Mouse (Mus musculus): Measurements from ENCODE around the gene Olfr9. TPM values are rescaled to one million over a fixed set of nuclear protein-coding genes. Genes with fewer than 3 reads are reported as not detected.
"Not testable (repeated sequence)": the region's sequence is repeated elsewhere in the genome, so short reads cannot be mapped to it uniquely, and the experiment has no call there.

Gene Olfr9
- total RNA-seq (2021), result not detected

DNA sequence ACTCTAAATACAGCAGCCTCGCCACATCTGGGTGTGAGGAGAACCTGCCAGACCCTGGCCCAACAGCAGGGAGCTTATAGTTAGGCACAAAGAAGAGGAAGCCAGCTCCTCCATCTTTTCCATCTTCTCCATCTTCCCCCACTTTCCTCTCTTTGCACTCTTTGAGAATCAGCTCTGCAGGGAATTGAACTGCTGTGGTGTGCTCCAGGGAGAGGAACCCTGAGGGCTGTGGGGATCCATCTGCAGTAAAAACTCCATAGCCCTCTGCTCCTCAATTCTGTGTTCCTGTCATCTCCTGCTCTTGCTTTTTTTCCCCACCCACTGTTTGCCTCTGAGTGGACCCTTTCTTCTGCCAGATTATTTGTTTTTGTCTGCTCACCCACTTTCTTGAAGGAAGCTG is at the start of gene Olfr9:
TSS of gene Olfr9 (plus strand) at position 301 of the 400 bp plus-strand sequence.
- intact Hi-C loops (cut with DNase I), result not testable (repeated sequence)

DNA sequence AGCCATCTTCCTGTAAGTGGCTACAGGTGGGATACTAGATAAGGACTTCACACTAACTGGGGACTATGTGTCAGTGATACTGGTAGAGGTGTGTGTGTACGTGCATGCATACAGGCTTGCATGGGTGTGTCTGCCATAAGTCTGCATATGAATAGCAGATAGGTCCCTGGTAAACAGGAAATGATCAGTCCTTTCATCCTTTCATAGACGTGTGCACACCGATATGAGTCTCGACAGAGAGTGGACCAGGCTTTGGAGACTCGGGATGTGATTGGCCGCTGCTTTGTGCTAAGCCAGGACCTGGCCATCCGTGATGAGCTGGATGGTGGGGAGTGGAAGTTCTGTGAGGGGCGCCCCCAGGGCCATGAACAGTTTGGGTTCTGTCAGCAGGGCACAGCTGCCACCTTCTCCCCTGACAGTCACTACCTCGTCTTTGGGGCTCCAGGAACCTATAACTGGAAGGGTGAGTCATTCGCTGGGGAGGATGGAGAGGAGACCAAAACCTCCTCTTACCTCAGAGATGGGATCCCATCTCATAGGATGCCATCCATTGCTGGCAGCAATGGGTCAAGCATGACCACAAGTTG is 48.7 kb upstream of the Olfr9 start:
- no peak for DNase-seq
- intact Hi-C loops (cut with DNase I), result no loop called here

More for the DNA sequence above, at the start of gene Olfr9:
- not testable (repeated sequence) for DNase-seq

DNA sequence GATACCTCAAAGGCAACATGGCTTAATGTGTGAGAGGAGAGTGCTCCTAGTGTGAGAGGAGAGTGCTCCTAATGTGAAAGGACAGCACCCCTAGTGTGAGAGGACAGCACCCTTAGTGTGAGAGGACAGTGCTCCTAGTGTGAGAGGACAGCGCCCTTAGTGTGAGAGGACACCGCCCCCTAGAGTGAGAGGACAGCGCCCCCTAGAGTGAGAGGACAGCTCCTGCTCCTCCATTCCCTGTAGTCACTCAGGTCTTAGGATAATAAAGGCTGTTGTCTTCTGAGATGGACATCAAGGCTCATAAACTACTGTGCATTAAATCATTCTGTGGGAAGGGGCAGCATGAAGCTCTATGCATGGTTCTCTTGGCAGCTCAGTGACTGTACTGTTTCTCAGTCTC is 43.6 kb upstream of the Olfr9 start:
- intact Hi-C loops (cut with DNase I), result loop anchor here (2.0 kb wide), 1 partner anchor 33 kb away; no protein-coding TSS in a partner anchor
- peak; percentile 59 to 65 for DNase-seq

DNA sequence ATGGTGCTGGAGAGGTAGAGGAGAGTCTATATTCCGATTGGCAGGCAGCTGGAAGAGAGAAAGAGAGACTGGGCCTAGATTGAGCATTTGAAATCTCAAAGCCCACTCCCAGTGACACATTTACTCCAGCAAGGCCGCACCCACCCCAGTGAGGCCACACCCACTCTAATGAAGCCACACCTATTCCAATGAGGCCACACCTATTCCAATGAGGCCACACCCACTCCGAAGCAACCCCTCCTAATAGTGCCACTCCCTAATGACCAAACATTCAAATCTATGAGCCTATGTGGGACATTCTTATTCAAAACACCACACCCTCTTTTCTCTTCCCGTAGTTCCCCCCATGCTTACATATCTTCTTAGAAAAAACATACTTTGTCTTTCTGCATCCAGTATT is 41.7 kb upstream of the Olfr9 start:
- DNase-seq, result no peak
- intact Hi-C loops (cut with DNase I), result no loop called here

DNA sequence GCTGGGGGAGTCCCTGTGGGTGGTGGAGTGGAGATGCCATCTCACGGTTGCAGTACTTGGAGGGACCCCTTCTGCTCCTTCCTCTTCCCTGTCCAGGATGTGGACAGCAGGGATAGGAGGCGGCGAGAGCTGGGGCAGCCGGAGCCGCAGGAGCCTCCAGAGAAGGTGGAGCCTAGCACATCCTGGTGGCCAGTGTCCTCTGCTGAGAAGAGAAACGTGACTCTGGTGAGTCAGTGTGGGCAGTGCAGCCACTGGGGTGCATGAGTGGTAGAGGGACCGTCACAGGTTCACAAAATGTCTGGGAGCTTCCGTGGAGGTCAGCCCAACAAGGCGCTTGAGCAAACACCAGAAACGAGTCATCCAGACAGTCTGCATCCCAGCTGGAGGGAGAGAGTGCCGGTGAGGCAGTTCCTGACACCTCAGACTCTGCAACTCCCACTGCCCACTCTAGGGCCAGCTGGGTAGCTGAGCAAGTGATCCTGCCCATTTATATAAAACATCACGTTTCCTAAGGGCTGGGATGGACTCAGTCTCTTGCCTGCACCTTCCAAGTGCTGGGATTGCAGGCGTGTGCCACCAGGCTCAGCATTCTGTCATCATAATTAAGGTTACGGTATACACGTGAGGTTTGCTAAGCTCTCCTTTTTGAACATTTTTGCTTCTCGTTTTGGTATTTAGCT is 38.9 kb upstream of the Olfr9 start:
- intact Hi-C loops (cut with DNase I), result no loop called here
- no peak for DNase-seq

DNA sequence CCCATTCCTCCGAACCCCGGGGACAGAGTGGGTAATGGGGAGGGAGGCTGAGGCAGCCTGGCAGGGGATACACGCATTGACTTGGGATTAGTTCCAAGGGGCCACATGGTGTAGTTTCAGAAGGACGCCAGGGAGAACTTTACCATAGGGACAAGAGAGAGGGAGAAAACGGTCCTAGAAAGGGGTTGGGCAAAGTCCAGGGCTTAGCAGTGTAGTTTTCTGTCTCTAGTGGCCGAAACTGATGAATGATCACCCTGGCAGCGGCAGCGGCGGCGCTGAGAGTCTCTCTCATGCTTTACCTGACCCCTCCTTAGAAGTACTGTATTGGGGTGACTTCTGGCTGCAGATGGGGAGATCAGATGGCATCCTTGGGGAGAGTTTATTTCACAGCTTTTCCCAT is 30.9 kb upstream of the Olfr9 start:
- intact Hi-C loops (cut with DNase I), result no loop called here
- no peak for DNase-seq

DNA sequence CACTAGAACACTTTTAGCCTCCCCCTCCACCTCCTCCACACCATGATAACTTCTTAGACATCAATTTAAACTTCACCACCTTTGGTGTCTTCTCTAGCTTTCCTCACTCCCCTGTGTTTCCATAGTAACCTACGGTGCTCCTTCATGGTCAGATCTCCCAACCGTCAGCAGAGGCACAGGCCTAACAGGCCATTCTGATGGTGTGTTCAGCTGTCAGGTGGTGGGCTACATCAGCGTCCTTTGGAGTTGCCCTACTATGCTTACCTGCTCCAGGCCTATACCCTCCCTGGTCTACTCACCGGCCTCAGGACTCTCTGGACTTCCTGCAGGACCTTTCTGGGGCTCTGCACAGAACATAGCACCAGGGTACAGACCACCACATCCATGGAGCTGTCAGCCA is 29.1 kb upstream of the Olfr9 start:
- intact Hi-C loops (cut with DNase I), result no loop called here
- no peak for DNase-seq

DNA sequence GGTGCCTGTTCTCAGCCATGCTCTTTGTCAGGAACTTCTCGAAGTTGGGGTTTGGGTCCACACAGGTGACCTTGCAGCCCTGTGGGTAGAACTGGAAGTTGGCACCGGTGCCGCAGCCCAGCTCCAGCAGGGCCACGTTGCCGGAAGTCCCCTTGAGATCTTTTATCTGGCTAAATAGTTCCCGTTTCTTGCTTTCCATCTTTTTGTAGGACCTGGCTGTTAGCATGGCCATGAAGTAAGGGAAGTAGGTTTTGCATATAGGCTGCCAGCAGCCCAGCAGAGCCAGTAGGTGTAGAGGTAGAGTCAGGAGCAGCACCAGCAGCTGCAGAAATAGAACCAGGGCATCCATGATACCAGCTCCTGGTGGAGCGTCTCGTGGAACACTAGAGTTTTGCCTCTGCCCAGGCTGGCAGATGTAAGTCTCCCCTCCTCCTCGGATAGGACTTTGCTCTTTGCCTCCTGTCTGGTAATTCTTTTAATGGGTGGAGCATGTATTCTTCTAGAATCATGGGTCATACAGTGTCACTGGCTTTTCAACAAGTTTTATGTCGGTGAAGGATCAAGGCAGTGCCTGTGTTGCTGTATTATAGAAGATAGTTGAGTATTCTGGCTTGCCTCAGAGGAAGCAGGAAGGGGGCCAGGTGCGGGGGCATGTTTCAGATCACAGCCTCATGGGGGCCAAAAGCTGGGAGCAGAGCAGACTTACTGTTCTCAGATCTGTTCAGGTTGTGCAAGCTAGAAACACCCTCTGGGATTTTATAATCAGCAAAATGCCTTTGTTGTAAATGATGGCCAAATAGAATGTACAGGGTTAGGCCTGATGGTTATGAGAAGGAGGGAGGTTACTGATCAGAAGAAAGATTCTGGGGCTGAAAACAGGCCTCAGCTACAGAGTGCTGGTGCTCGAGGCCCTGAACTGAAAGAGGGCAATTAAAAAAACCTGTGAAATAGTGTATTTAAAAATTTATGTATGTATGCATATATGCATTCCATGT is 28.3 kb upstream of the Olfr9 start, which contains the start of gene Mettl7b:
TSS of gene Mettl7b (minus strand) at position 399 of the 995 bp plus-strand sequence.
- DNase-seq, result no peak
- intact Hi-C loops (cut with DNase I), result no loop called here

DNA sequence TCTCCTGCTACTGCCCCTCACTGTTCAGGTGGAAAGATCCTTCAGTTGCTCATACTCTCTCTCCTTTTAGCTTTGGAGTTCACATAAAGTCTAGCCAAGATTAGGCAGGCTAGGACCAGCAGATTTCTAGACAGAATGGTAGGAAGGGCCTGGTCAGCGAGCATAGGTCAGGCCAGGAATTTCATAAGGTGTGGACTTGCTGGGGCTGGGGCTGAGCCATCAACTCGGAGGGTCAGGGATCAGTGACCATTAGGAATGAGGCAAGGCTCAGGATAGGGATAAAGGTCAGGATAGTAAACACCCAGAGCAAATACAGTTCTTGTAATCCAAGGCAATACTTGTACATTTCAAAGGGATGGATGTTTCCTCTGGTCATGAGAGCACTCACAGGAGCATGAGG is 24.3 kb upstream of the Olfr9 start:
- no peak for DNase-seq
- intact Hi-C loops (cut with DNase I), result no loop called here

DNA sequence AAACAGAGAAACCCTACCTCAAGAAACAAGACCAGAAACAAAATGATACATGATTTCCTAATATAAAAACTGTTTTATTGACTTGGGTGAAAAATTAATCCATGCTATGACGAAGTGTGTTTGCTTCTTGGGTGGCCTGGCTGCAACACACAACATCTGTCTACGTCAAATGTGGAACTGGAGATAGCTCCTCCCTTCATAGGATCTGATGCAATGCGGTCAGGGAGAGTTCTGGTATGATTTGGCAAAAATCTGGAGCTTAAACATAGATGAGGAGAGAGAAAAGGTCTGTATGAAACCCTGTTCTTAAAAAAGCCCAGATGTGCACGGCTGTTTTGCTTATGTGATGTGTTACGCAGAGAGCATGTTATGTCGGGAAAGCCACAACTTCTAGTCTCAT is 23.4 kb upstream of the Olfr9 start:
- intact Hi-C loops (cut with DNase I), result no loop called here
- DNase-seq, result no peak

DNA sequence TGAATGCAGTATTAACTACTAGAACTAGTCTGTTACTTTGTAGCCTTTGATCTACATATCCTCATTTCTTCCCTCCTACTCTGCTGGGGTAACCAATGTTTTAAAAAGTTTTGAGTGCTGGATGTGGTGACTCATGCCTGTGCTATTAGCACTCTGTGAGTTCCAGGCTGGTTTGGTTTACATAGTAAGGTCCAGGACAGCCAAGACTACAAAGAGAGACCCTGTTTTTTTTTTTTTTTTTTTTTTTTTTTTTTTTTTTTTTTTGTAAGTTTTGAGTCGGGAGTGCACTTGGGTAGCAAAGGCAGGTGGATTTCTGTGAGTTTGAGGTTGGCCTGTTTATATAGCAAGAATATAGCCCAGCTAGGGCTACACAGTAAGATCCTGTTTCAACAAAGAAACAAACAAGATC is 20.9 kb upstream of the Olfr9 start:
- no peak for DNase-seq

DNA sequence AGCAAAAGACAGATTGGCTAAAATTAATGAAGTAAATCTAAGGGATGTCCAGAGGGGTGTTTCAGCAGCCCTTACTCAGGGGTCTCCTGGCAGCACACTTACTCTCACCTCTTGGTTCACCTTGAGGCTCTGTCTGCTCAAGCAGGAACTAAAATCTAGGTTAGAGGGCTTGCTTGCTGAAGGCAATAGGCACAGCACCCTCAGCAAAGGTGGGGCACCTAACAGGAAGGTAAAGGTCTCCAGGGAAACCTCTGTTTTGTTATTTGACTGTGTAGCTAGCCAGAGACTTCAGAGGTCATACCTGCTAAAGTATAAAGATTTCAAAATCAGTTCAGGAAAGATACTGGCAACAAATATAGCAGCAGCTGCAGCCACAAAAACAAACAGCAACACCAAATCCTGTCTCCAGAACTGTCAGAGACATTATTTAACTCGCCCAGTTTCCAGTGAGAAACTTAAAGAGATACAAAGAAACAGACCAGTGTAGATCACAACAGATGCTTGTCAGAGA is 18.4 kb upstream of the Olfr9 start:
- intact Hi-C loops (cut with DNase I), result no loop called here
- no peak for DNase-seq

More for the DNA sequence above, 20.9 kb upstream of the Olfr9 start:
- intact Hi-C loops (cut with DNase I), result no loop called here

DNA sequence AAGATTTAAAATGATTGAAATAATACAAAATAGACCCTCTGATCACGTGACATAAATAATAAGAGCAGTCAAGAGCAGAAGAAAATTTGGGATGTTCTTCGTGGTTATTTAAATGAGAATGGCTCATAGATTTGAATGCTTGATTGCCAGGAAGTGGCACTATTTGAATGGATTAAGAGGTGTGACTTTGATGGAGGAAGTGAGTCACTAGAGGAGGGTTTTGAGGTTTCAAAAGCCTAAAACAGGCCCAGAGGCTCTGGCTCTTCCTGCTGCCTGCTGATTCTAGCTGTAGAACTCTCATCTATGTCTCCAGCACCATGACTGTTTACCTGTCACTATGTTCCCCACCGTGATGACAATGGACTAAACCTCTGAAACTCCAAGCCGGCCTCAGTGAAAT is 16.4 kb upstream of the Olfr9 start:
- intact Hi-C loops (cut with DNase I), result no loop called here
- no peak for DNase-seq

DNA sequence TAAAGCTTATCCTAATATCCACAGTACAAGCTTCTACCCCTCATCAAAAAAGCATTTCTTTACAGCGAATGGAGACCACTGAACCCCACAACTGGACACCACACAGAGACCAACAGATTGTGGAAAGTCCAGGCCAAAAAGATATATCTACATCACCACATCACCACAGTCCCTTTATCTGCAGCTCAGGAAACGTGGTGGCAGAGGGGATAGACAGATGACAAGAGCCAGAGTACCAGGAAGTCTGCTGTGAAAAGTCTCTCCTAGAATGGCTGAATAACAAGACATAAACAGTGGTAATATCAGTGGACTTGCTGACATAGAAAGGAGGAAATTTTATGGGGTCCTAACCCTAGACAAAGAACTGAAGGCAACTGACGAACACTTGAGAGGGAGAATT is 12.8 kb upstream of the Olfr9 start:
- intact Hi-C loops (cut with DNase I), result loop anchor here (5.0 kb wide), 4 partner anchors 59 to 244 kb away; no protein-coding TSS in a partner anchor
- no peak for DNase-seq

DNA sequence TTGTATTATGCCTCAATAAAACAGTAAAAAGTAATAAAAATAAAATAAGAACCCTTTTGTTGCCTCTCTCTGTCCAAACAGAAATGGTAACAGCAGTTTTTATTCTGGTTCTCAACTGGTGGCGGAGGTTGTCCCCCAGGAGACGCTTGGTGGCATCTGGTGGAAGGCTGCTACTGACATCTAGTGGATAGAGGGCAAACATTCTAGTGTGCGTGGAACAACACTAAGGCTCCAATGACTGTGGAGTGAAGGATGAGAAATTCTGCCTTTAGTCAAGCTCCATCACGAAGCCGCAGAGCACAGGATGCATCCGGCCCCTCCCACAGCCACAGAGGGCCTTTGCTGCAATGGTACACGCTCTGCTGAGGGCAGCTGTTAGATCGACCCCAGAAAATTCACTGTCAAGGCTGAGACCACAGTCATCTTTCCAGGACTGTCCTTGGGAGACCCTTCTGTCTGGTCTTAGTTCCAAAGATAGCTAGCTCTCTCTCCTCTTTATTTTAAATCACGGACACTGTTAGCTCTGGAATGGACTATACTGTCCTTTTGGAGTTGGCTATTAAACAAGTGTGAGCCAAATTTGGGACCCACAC is 11.6 kb upstream of the Olfr9 start:
- DNase-seq, result peak; percentile 16 to 35
- intact Hi-C loops (cut with DNase I), result loop anchor here (5.0 kb wide), 4 partner anchors 60 to 245 kb away; no protein-coding TSS in a partner anchor

DNA sequence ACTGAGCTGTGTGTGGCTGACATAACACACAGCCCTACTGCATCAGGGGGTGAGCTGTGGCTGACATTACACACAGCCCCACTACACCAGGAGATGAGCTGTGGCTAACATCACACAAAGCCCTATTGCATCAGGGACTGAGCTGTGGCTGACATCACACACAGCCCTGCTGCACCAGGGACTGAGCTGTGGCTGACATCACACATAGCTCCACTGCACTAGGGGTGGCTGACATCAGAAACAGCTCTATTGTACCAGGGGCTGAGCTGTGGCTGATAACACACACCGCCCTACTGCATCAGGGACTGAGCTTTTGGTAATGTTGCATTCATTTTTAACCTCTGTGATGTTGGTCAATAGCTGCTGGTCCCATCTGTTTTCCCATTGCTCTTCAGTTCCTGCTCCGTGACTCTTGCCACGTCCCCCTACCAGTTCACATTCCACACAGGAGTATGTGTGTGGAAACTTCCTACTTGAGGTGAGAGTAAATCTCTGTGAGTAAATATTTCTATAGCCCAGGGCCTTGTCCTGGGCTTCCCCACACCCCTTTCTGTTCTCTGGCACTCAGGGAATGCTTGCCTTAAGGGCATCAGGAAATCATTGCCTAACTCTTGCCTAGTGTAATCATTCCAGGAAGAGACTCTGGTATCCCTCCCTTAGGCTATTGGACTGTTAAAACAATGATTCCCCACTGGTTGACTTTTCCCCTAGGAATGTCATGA is 8.4 kb upstream of the Olfr9 start:
- DNase-seq, result no peak
- intact Hi-C loops (cut with DNase I), result no loop called here

DNA sequence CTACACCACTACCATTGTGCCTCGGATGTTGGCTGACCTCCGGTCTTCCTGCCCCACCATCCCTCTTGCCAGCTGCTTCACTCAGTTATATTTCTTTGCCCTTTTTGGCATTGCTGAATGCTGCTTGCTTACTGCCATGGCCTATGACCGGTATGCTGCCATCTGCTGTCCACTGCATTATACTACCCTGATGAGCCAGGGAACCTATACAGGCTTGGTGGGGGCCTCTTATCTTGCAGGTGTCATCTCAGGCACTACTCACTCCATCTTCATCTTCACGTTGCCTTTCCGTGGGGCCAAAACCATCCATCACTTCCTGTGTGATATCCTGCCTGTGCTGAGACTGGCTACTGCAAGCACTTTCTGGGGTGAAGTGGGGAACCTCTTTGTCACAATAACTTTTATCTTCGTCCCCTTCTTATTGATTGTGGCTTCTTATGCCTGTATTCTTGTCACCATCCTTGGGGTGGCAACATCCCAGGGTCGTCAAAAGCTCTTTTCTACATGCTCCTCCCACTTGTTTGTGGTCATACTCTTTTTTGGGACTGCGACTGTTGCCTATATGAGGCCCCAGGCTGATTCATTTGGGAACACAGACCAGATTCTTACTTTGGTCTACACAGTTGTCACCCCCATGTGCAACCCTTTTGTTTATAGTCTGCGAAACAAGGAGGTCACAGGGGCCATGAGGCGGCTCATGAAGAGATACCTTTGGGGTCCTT is 1.1 kb downstream of the Olfr9 start:
- DNase-seq; intact Hi-C loops (cut with DNase I): not testable (repeated sequence)

DNA sequence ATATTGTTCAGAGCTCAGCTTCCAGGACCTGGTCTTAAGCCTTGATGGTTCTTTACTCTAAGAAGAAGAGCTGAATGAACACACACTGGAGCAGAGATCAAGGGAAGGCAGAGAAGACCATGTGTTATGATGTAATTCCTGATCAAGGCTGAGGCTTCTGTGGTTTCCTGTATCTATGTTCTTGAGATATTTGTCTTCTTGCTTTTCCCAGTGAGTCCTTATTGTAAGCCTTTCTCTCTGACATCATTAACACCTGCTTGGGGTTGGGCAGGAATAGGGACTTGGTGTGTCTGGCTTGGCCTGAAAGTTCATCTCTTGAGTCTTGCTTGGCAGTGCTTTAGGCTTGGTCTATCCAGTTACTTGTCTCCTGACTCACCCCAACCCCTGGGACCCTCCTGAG is 1.8 kb downstream of the Olfr9 start:
- intact Hi-C loops (cut with DNase I), result no loop called here

DNA sequence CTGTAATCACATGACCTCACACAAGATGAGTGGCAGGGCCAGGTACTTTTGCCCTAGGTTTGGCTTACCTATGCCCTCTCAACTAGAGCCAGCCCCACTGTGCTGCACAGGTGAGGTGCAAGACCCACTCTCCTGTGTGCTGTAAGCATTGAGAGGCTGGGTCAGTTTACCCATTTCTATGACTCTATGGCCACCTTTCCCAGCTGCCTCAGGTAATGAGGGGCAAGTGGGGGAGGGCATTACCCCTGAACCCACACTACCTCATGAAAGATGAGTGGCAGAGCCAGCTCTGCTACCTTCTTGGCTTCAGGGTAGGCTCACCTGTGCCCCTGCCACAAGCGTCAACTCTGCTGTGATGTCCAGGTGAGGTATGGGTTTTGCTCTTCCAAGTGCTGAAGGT is 6.6 kb downstream of the Olfr9 start:
- no peak for DNase-seq
- intact Hi-C loops (cut with DNase I), result no loop called here

More for the DNA sequence above, 1.8 kb downstream of the Olfr9 start:
- DNase-seq, result no peak

Data from heart, postnatal 36 days (tissue).